Mouse (Mus musculus) erythroblast, embryonic 14.5 days (primary cell): Measurements from ENCODE around the gene Gnb1l.

Experiments
- GATA1 ChIP-seq: IDR thresholded peaks from 2 replicates; pipeline ENCODE4 v1.6.1; 2012; ENCODE audit warnings: low read length, inconsistent platforms, mixed read lengths
- TAL1 ChIP-seq: IDR thresholded peaks from 3 replicates; pipeline ENCODE4 v1.6.1; 2012; ENCODE audit warnings: low read length, inconsistent platforms, mixed read lengths

GRCm38 (mm10) chr16:18609099-18609498 lies 110.6 kb downstream of the Gnb1l start:
- TF ChIP-seq GATA1, result no peak
- TF ChIP-seq TAL1, result no peak
